Mouse (Mus musculus): Measurements from ENCODE around the gene Tmc5.

The Tmc5 gene

DNA sequence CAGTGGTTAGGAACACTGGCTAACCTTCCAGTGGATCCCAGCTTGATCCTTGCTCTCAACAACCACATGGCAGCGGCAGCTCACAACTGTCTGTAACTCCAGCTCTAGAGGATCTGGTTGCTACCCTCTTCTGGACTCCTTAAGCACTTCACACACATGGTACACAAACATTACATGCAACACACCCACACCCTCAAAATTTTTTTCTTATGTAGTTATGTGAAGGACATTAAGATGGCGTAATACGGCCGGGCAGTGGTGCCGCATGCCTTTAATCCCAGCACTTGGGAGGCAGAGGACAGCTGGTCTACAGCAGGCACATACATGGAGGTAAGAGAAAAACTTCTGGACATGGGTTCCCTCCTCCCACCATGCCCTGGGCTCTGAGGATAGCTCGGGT lies 99.0 kb downstream of the Tmc5 start:
- no peak for DNase-seq (ENCODE audit: low spot score in 2 of 2)

DNA sequence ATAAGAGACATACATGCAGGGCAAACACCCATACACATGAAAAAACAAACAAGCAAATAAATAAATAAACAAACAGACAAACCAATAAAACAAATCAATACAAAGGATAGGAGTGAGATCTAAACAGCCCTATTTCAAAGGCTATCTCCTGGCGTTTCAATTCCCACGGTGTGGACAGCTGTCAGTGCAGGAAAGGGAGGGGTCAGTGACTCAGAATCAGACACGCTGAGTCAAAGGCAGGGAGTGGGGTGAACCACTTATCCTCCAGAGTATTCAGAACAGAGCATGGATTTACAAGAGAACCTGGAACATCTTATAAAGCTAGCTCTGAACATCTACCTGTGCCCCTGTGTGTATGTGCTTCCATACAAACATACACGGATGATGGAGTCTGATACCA lies 100.1 kb downstream of the Tmc5 start:
- no peak for DNase-seq (ENCODE audit: low spot score in 2 of 2)

DNA sequence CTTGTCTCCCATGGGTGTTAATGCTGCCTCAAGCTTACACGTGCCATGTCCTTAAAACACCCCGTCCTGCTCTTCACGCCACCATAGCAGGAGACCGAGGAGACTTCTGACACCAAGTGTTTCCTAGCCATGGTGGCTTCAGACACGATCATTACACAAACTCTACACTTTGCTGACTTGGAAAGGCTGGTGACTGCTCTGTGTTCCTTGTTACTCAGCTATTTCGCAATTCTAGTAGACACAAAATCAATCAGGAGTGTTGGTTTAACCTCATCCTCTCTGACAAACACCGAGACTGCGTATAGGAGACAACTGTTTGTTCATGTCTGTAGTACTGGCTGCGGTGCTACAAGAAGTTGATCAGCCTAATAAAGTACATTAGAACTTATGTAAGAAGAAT lies 101.8 kb downstream of the Tmc5 start:
- DNase-seq (ENCODE audit: low spot score in 2 of 2) = no peak

DNA sequence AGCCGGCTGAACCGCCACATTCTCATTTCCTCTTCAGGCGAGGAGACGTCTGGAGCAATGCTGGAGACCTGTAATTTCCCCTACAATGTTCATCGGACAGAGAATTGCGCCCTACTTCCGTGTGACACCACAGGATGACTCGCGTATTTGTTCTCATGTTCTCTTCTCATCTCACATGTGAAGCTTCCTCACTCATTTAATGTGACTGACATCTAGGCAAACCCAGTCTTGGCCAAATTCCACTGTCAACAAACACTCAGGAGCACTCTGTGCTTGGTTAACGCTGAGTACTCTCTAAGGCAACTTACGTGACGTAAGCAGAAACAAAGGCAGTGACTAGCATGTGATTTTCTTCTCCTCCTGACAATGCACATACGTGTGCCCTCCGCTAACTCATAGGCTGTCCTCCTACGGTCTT lies 106.1 kb downstream of the Tmc5 start:
- DNase-seq (ENCODE audit: low spot score in 2 of 2) = no peak

DNA sequence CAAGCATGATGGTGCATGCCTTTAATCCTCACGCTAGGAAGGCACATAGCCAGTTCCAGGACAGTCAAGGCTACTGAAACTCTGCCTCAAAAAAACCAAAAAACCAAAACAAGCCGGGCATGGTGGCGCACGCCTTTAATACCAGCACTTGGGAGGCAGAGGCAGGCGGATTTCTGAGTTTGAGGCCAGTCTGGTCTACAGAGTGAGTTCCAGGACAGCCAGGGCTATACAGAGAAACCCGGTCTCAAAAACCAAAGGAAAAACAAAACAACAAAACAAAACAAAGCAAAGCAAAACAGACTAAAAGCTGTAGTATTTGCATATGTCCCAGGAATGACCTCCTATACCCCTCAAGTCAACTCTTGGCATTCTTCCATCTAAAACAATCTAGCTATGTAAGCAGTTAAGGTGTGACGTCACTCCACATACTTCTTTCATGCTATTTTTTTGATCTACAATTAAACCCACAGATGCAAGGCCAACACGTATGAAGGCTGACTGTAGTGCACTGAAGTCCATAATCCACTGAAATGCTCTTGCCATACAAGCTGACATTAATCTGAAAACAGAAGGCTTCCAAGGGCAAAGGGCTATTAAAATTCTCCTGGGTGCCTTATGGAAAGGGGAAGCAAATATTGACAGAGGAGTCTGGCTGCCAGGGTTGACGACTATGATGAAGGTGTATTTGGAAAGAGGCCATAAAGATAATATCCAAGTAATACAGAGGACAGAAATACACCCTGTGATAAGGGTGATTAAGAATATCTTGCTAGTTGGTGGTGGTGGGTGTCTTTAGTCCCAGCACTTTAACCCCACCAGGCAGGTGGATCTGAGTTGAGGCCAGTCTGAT lies 107.1 kb downstream of the Tmc5 start:
- DNase-seq (ENCODE audit: low spot score in 2 of 2) = no peak

DNA sequence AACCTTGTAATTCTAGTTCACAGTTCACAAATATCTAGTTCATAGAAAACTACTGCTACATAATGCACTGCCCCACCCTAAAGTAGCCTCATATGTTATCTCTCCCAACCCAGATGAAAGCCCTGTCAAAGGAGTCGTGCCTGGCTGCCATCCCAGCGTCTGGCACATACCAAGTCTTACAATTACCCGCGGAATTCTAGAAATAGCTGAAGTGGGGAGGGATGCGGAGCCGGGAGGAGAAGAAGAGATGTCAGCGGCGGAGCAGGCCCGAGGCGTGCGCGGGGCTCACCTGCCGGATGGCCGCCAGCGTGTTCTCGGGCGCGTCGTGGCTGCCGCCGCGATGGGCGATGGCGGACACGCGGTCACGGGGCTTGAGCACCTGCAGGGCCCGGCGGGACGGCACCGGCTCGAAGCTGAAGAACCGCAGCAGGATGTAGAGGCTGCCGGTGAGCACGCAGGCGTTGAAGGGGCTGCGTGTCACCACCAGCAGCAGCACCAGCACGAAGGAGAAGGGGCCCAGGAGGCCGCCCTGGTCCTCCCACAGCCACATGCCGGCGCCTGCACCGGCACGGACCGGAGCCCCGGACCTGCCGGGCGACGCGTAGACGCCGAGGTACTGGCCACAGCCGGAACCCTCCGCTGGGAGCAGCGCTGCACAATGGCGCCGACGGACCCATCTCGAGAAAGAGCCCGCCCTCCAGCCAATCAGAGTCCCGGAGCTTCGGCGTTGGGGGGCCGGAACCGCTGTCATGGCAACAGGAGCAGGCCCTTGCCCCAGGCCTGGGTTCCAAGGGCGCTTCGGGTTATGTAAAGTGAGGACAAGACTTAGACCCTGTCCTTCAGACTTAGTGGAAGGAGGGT lies 108.2 kb downstream of the Tmc5 start, which contains the start of gene Gde1:
Gene Gde1 (minus strand): TSS at position 678 of the 861 bp plus-strand sequence.
- DNase-seq (ENCODE audit: low spot score in 2 of 2) = peak; percentile 87 to 93

DNA sequence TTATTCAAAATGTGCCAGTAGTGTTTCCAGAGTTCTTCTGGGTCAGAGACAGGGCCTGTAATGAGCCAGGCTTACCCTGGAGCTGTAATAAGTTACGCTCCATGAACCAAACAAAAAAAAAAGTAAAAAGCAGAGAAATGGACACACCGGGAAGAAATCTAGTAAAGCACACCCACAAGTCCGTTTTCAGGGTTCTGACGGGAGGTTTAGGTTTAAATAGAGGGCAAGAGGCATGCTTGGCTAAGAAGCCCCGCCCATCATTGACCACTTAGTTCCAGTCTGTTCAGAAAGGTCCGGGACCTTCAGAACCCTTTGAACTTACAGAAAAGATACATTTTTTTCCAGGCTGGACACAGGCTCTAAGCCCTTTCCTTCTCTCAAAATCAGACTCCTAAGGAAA lies 109.0 kb downstream of the Tmc5 start:
- no peak for DNase-seq (ENCODE audit: low spot score in 2 of 2)

DNA sequence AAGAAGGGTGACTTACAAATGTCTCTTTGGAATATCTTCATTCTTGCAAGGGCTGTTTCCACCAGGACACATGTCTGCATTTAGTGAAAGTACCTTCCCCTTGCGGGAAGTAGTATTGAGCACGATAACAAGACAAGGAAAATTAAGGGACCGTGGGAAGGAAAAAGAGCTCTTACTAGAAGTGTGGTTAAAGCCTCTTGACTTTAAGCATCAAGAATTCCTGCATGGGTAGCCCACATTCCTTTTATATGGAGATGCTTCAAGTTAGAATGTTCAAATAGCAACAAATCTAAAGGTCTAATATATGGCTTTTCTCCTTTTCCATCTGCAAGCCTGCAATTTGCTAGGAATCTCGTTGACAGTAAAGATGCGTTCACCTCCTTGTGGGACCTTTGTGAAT lies 109.4 kb downstream of the Tmc5 start:
- DNase-seq (ENCODE audit: low spot score in 2 of 2) = no peak

DNA sequence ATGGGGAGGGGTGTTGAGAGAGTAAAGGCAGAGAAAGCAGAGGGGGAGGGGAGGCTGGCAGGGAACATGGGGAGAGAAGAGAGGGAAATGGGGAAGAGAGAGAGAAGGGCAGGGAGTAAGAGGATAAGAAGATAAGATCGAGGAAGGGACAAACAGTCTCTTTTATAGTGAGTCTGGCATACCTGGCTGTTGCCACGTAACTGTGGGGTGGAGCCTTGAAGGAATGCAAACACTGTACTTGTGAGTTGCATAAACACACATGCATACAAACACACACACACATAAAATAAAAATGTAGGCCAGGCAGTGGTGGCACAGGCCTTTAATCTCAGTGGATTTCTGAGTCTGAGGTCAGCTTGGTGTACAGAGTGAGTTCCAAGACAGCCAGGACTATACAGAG lies 110.1 kb downstream of the Tmc5 start:
- no peak for DNase-seq (ENCODE audit: low spot score in 2 of 2)

DNA sequence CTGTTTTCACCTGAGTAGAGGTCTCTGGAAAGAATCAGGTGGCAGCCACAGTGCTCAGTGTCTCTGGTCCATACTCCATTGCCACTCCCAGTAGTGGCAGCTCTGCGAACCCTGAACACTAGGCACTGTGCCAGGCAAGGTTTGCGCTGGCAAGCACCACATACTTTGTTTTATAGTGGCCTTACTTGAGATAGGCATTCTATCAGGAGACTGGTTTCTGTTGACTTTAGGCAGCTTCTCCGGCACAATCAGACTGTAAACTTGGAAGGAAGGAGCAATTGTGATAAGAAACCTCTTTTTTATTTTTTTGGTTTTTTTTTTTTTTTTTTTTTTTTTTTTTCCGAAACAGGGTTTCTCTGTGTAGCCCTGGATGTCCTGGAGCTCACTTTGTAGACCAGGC lies 110.9 kb downstream of the Tmc5 start:
- DNase-seq (ENCODE audit: low spot score in 2 of 2) = no peak

DNA sequence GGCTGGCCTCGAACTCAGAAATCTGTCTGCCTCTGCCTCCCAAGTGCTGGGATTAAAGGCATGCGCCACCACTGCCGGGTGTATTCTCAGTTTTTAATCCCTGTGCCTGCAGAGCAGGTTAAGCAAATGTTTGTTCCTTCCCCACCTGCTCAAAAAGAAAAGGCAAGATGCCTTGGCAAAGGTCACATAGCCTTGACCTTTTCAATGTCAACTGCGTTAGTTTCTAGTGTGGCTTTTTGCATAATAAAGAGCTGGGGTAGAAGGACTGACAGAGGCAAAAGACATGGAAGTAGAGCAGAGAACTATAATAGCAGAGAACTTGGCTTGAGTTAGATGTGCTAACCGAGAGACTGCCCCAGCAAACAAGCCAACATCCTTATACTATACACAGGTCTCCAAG lies 113.7 kb downstream of the Tmc5 start:
- DNase-seq (ENCODE audit: low spot score in 2 of 2) = no peak

DNA sequence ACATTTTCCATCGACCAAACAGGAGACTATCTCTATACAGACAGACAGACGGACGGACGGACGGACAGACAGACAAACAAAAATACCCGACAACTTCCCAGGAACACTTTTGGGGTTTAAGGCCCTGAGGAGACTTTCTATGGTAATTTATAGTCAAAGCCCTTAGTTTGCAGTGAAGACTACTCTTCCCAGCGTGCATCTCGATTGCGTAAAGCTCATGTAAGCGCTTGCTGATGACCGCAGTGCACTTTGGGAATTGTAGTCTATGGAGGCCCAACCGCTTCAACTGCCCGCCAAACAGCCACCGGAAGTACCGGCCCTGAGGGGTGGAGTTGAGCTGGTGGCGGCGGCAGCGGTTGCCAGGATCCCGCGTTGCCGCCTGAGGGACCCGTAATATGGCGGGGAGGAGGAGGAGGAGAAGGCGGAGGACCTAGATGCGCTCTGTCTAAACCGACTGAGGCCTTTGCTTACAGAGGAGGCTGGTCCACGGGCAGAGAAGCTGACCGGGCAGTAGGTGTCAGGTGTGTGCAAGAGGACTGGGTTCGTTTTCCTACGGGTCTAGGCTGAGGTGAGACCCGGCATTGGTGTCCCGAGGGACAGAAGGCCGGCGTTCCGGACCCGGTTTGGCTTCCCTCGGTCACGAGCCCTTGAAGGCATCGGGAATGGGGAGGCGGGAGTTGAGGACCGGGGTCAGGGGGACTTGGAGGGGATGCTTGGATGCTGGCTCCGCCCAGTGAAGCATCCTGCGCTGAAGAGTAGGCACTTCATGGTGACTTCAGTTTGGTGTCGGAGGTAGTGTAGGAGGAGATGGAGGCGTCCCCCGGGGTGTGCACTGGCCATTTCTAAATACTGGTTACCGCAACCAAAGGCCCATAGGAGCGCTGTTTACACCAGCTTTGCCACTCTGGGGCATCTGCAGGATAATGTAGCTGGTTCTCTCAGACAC lies 115.4 kb downstream of the Tmc5 start, which contains the start of gene Ccp110:
Gene Ccp110 (plus strand): TSS at position 325 of the 946 bp plus-strand sequence.
- DNase-seq (ENCODE audit: low spot score in 2 of 2) = peak; percentile 93 to 96

DNA sequence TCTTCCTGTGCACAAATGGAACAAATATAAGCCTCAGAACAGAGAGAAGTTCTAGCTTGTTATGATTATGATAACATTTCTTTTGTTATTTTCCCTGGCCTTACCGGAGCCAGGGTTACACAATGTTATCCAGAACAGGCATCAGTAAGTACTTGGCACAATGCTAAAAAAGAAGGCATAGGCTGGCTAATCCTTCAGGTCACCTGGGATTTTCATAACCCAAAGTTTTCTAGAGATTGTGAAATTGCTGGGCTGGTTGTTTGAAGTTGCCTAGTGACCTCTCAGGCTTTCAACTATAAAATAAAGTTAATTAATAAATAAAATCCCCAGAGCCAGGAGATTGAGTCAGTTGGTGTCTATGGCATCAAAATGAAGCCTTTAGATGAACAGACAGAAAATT lies 117.8 kb downstream of the Tmc5 start:
- no peak for DNase-seq (ENCODE audit: low spot score in 2 of 2)

DNA sequence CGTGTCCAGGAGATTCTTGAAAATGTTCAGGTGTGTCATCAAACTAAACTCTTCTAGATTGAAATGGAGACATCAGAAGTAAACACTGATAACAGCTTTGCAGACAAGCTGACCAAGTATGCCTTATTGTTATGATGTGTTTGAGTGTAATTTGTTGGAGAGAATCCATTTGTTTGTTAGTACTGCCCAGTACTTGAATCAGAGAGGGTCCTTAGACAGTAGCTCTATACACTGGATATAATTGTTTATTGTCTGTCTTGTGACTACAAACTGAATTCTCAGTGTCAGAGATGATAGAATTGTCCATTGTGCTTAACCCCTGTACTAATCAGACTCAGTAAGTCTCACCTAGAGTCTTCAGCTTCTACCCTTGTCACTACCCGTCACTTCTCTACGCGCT lies 121.0 kb downstream of the Tmc5 start:
- no peak for DNase-seq (ENCODE audit: low spot score in 2 of 2)

DNA sequence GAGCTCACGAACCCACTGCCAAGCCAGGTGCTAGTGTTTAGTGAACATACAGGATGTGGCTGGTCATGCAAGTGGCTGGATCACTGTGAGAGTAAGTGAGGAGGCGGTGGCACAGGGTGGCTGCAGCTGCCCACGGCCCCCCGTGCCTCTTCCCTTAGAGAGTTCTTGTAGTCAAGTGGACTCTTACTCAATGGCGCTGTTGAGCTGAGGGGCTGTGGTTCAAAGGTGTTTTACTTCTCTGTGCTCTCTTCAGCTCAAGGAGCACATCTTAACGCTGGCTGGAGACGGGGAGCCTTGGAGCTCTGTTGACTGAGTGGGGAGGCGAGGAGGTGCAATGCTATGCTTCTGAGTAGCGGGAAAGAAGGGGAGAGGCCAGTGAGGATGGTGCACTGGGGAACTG lies 126.8 kb downstream of the Tmc5 start:
- no peak for DNase-seq (ENCODE audit: low spot score in 2 of 2)
